Mouse (Mus musculus): ENCODE measurements around the gene Svs5. TPM values are rescaled to one million over a fixed set of nuclear protein-coding genes. Genes with fewer than 3 reads are reported as not detected.

Svs5 gene
- not detected in 2 replicates for polyA plus RNA-seq (2015; fragmentation: Nextera tagmentation; extraction: Ambion mirVana)

GRCm38 (mm10) chr2:164332440-164332839 is at the start of gene Svs5:
Gene Svs5, plus strand, starts transcription at chr2:164332740.

DNA sequence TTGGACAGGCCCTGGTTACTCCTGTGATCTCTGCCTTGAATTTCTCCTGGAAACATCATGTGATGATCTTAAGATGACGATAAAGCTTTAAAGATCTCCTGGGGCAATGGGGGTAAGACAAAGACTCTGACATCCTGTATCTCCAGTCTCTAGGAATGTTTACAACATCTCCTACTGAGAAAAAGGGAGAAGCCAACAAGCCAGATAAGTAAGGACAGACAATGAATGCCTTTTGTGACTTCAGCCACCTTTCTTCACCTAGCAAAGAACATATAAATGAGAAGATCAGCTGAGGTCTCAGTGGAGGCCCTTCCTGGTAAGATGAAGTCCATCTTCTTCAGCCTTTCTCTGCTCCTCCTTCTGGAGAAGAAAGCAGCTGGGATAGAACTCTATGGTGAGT is 43.6 kb upstream of the Svs5 start, which contains the start of gene Svs3a:
Gene Svs3a (plus strand): TSS at position 301 of the 400 bp plus-strand sequence.

GRCm38 (mm10) chr2:164316451-164316850 is 16.1 kb upstream of the Svs5 start, which contains the start of gene Svs6:
Gene Svs6, plus strand, starts transcription at chr2:164316751.

Small RNA genes within 50 kb of the gene (microRNA-seq; reads per million reads assigned to microRNA genes)
- not detected for gene Mir7678

Other genes with a start within 250 kb of the Svs5 start
- gene Kcns1, start 161.6 kb upstream of the Svs5 start, polyA plus RNA-seq (2015; fragmentation: Nextera tagmentation; extraction: Ambion mirVana): 0.07 TPM in 1 of 2 replicates, not detected in the other
- gene Wfdc5, start 150.0 kb upstream of the Svs5 start, polyA plus RNA-seq (2015; fragmentation: Nextera tagmentation; extraction: Ambion mirVana): 0.08 TPM in 1 of 2 replicates, not detected in the other
- gene Wfdc12, start 142.1 kb upstream of the Svs5 start, polyA plus RNA-seq (2015; fragmentation: Nextera tagmentation; extraction: Ambion mirVana): not detected in 2 replicates
- not detected in 2 replicates for gene Wfdc15a, start 132.6 kb upstream of the Svs5 start, polyA plus RNA-seq (2015; fragmentation: Nextera tagmentation; extraction: Ambion mirVana)
- 50.1 and 50.4 TPM in 2 replicates for gene Wfdc15b, start 111.1 kb upstream of the Svs5 start, polyA plus RNA-seq (2015; fragmentation: Nextera tagmentation; extraction: Ambion mirVana)
- gene Svs2, start 94.3 kb upstream of the Svs5 start, polyA plus RNA-seq (2015; fragmentation: Nextera tagmentation; extraction: Ambion mirVana): not detected in 2 replicates
- not detected in 2 replicates for gene Svs3b, start 76.1 kb upstream of the Svs5 start, polyA plus RNA-seq (2015; fragmentation: Nextera tagmentation; extraction: Ambion mirVana)
- not detected in 2 replicates for gene Svs4, start 54.3 kb upstream of the Svs5 start, polyA plus RNA-seq (2015; fragmentation: Nextera tagmentation; extraction: Ambion mirVana)
- gene Svs3a, start 43.5 kb upstream of the Svs5 start, polyA plus RNA-seq (2015; fragmentation: Nextera tagmentation; extraction: Ambion mirVana): not detected in 2 replicates
- gene Svs6, start 16.0 kb upstream of the Svs5 start, polyA plus RNA-seq (2015; fragmentation: Nextera tagmentation; extraction: Ambion mirVana): not detected in 2 replicates
- gene Slpi, start 56.4 kb downstream of the Svs5 start, polyA plus RNA-seq (2015; fragmentation: Nextera tagmentation; extraction: Ambion mirVana): 15.5 and 29.0 TPM in 2 replicates
- gene Rbpjl, start 70.4 kb downstream of the Svs5 start, polyA plus RNA-seq (2015; fragmentation: Nextera tagmentation; extraction: Ambion mirVana): 0.08 and 0.10 TPM in 2 replicates
- gene Matn4, start 72.4 kb downstream of the Svs5 start, polyA plus RNA-seq (2015; fragmentation: Nextera tagmentation; extraction: Ambion mirVana): 1.9 and 2.2 TPM in 2 replicates
- 201 and 220 TPM in 2 replicates for gene Sdc4, start 111.1 kb downstream of the Svs5 start, polyA plus RNA-seq (2015; fragmentation: Nextera tagmentation; extraction: Ambion mirVana)
- gene Sys1, start 124.2 kb downstream of the Svs5 start, polyA plus RNA-seq (2015; fragmentation: Nextera tagmentation; extraction: Ambion mirVana): 58.1 and 67.9 TPM in 2 replicates
- 31.1 and 41.5 TPM in 2 replicates for gene Gm20458, start 128.2 kb downstream of the Svs5 start, polyA plus RNA-seq (2015; fragmentation: Nextera tagmentation; extraction: Ambion mirVana)
- not detected in 2 replicates for gene Trp53tg5, start 141.0 kb downstream of the Svs5 start, polyA plus RNA-seq (2015; fragmentation: Nextera tagmentation; extraction: Ambion mirVana)
- 135 and 147 TPM in 2 replicates for gene Dbndd2, start 153.4 kb downstream of the Svs5 start, polyA plus RNA-seq (2015; fragmentation: Nextera tagmentation; extraction: Ambion mirVana)
- gene Pigt, start 164.8 kb downstream of the Svs5 start, polyA plus RNA-seq (2015; fragmentation: Nextera tagmentation; extraction: Ambion mirVana): 53.3 and 56.6 TPM in 2 replicates
- gene Wfdc2, start 229.7 kb downstream of the Svs5 start, polyA plus RNA-seq (2015; fragmentation: Nextera tagmentation; extraction: Ambion mirVana): 273 and 294 TPM in 2 replicates
- gene Spint3, start 240.7 kb downstream of the Svs5 start, polyA plus RNA-seq (2015; fragmentation: Nextera tagmentation; extraction: Ambion mirVana): 1.4 and 1.5 TPM in 2 replicates